Mouse (Mus musculus): ENCODE data around the gene Spry2.
A peak's percentile ranks its signal among the peaks of the same experiment; 100 is the strongest.

Gene Spry2

GRCm38 (mm10) chr14:105892941-105893622 is 3.5 kb downstream of the Spry2 start:
- DNase-seq (ENCODE audit: low spot score in 2 of 2): peak; percentile 21 to 39

- no peak for DNase-seq (ENCODE audit: low spot score in 2 of 2)
These were observed 5.9 kb downstream of the Spry2 start for GRCm38 (mm10) chr14:105890516-105891231.

- peak; percentile 63 to 80 for DNase-seq (ENCODE audit: low spot score in 2 of 2)
These were observed 9.8 kb downstream of the Spry2 start for GRCm38 (mm10) chr14:105886643-105887374.

- DNase-seq (ENCODE audit: low spot score in 2 of 2): no peak
These were observed 11.4 kb downstream of the Spry2 start for GRCm38 (mm10) chr14:105885249-105885648.

- no peak for DNase-seq (ENCODE audit: low spot score in 2 of 2)
These were observed 13.4 kb downstream of the Spry2 start for GRCm38 (mm10) chr14:105883215-105883614.

GRCm38 (mm10) chr14:105878359-105878758 is 18.3 kb downstream of the Spry2 start:
- DNase-seq (ENCODE audit: low spot score in 2 of 2): no peak

- no peak for DNase-seq (ENCODE audit: low spot score in 2 of 2)
These were observed 20.2 kb downstream of the Spry2 start for GRCm38 (mm10) chr14:105876375-105876774.

- DNase-seq (ENCODE audit: low spot score in 2 of 2): no peak
These were observed 26.2 kb downstream of the Spry2 start for GRCm38 (mm10) chr14:105870370-105870936.

- DNase-seq (ENCODE audit: low spot score in 2 of 2): no peak
These were observed 31.2 kb downstream of the Spry2 start for GRCm38 (mm10) chr14:105865381-105865938.

GRCm38 (mm10) chr14:105862199-105862598 is 34.4 kb downstream of the Spry2 start:
- DNase-seq (ENCODE audit: low spot score in 2 of 2): no peak

- no peak for DNase-seq (ENCODE audit: low spot score in 2 of 2)
These were observed 35.7 kb downstream of the Spry2 start for GRCm38 (mm10) chr14:105860920-105861319.

GRCm38 (mm10) chr14:105860276-105860675 is 36.3 kb downstream of the Spry2 start:
- no peak for DNase-seq (ENCODE audit: low spot score in 2 of 2)

GRCm38 (mm10) chr14:105859876-105860275 is 36.7 kb downstream of the Spry2 start:
- no peak for DNase-seq (ENCODE audit: low spot score in 2 of 2)

- DNase-seq (ENCODE audit: low spot score in 2 of 2): no peak
These were observed 37.3 kb downstream of the Spry2 start for GRCm38 (mm10) chr14:105859368-105859767.

GRCm38 (mm10) chr14:105858935-105859334 is 37.7 kb downstream of the Spry2 start:
- DNase-seq (ENCODE audit: low spot score in 2 of 2): no peak

GRCm38 (mm10) chr14:105851359-105852067 is 45.1 kb downstream of the Spry2 start:
- no peak for DNase-seq (ENCODE audit: low spot score in 2 of 2)

All from natural killer cell, adult 2 months (primary cell).